Mouse (Mus musculus) kidney, adult 9 months (tissue): ENCODE measurements around the gene Itga11.

Source experiments
- DNase-seq: peaks from one replicate; pipeline ENCODE4 v3.0.0; 2022

Itga11 gene

DNA sequence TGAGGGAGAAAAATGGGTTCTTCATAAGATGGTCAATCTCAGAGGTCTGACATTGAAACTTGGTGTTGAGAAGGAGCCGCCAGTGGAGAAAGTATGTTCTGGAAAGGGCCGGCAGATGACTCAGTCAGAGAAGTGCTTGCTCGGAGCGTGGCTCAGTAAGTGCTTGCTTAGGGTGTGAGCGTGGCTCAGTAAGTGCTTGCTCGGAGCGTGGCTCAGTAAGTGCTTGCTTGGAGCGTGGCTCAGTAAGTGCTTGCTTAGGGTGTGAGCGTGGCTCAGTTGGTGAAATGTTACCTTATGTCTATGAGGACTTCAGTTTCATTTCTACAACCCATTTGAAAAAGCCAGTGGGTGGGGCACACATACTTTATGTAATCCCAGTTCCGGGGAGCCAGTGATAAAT is 12.1 kb downstream of the Itga11 start:
- no peak for DNase-seq

- DNase-seq: no peak
These were observed 16.4 kb downstream of the Itga11 start for GRCm38 (mm10) chr9:62694054-62694453.

DNA sequence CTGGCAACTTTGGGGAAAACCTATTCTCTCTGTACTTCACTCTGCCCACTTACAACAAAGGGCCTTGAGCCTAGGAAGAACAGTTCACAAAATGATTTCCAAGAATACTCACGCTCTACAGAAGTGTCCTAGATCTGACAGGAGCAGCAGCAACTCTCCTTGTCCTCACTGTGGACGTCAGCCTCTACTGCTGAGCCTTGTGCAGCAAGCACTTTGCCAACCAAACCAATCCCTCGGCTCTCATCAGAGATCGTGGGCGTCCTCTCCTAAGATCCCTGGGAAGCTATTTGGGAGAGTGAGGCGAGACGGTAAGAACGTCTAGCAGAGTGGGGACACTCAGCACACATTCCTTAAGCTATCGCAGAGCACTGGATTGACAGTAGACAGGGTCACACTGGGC is 17.6 kb downstream of the Itga11 start:
- no peak for DNase-seq

DNA sequence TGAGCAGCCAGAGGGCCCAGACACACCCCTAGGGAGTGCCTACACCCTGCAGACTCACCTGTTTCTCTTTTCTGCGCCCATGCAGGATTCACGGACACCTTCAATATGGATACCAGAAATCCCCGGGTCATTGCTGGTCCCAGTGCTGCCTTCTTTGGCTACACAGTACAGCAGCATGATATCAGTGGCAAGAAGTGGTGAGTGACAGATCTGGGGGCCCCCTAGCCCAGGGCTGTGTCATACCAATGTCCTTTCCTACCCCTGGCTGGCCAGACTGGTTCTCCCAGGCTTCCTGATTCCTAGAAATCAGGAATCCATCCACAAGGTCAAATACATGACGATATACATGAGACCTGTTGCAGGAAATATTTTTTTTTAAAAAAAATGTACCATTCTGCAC is 19.2 kb downstream of the Itga11 start:
- no peak for DNase-seq

GRCm38 (mm10) chr9:62707267-62707666 is 29.6 kb downstream of the Itga11 start:
- no peak for DNase-seq

DNA sequence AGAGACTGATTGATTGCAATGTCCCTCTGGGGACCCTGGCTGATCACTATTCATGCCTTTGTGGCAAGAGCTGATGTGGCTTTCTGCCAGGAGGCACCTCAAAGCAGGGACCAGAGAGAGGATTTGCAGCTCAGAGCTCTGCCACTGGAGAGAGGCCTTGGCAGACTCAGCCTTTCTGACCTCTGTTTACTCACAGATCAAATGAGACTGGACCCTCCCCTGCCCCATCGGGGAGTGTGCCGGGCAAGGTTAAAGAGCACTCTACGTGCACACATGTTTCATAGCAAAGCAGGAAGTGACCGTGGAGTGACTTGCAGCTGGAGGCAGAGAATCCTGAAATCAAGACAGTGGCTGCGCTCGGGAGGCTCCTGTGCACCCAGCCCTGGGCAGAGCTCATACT is 30.2 kb downstream of the Itga11 start:
- no peak for DNase-seq

GRCm38 (mm10) chr9:62709983-62710382 is 32.4 kb downstream of the Itga11 start:
- DNase-seq: no peak

DNA sequence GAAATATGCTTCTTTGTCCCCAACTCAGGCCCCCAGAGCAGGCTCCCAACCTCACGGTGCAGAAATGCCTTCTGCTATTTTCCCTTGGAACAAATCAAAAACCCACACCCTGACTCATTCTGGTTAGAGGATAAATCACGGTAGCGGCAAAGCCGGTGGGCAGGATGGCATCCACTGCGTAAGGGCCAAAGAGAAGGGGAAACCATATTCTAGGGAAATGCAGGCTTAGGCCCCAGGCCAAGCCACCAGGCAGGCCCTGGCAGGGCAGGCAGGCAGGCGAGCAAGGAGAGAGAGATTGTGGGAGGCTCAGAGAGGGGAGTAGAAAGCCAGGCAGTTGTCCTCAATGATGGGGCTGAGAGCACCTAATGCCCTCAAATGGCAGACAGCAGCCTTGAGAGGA is 34.7 kb downstream of the Itga11 start:
- DNase-seq: no peak

GRCm38 (mm10) chr9:62713040-62713439 is 35.4 kb downstream of the Itga11 start:
- DNase-seq: no peak

GRCm38 (mm10) chr9:62714336-62714735 is 36.7 kb downstream of the Itga11 start:
- DNase-seq: no peak

- no peak for DNase-seq
These were observed 40.4 kb downstream of the Itga11 start for GRCm38 (mm10) chr9:62717982-62718381.

DNA sequence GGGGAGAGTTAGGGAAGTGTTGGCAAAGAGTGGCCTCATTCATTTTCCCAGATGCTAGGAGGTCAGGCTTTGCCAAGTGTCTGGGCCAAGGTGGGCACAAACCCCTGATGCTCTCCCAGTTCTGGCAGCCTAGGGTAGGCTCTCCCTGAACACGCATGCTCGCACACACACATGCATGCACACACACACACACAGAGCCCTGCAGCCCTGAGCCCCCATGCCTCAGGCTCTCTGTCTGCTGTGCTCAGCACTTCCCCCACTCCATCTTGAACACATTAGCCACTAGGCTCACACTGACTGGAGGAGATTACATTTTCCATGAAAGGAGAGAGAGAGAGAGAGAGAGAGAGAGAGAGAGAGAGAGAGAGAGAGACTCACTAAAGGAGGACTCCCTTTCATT is 44.2 kb downstream of the Itga11 start:
- DNase-seq: no peak

DNA sequence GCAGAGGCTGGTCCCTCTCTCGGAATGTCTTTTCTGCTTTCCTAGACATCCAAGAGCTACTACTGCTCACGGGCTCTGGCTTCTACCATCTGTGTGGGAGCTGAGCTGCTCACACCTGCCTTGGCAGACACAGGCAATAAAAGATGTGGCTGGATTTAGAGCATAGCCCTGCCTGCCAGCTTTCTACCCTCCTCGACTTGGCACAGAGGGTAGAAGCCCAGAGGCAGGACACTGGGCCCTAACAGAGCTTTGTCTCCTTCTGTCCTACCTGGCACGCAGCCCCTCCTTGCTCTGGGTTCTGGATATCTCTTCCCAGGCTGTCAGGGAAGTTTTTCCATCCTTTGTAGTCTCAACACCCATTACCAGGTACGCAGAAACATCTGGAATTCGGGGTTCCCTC is 45.1 kb downstream of the Itga11 start:
- no peak for DNase-seq

DNA sequence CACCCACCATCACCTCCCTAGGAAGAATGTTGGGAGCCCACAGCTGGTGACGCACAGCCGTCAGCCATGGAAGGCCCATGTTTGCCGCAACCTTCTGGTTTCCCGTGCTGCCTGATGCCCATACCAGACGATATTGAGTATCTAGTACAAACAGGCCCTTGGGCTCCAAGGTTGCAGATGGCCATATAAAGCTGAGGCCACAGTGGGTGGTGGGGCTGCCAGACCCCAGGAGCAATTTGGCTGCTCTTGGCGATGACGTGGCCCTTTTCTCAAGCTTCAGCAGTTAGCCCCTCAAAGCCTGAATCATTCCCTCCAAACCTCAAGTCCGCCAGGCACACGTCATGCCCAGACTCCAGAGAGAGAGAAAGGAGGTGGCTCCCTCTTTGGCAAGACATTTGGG is 46.5 kb downstream of the Itga11 start:
- DNase-seq: no peak

DNA sequence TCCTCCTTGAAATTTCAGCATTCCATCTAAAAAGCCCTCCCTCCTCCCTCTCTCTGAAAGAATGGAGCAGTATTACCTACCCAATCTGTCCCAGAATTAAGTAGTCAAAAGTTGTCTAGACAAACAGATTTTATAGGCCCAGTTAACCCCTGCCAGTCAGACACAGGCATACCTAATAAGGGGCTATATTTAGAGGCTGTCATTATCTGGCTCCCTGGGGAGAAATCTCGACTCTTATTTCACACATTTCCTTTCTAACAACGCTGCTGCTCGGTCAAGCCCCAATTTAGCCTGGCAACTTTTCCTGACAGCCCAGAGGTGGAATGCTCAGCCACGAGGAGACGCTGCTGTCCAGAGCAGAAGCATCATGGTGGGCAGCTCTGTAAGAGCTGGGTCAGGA is 47.6 kb downstream of the Itga11 start:
- DNase-seq: no peak

- no peak for DNase-seq
These were observed 48.8 kb downstream of the Itga11 start for GRCm38 (mm10) chr9:62726472-62726871.

DNA sequence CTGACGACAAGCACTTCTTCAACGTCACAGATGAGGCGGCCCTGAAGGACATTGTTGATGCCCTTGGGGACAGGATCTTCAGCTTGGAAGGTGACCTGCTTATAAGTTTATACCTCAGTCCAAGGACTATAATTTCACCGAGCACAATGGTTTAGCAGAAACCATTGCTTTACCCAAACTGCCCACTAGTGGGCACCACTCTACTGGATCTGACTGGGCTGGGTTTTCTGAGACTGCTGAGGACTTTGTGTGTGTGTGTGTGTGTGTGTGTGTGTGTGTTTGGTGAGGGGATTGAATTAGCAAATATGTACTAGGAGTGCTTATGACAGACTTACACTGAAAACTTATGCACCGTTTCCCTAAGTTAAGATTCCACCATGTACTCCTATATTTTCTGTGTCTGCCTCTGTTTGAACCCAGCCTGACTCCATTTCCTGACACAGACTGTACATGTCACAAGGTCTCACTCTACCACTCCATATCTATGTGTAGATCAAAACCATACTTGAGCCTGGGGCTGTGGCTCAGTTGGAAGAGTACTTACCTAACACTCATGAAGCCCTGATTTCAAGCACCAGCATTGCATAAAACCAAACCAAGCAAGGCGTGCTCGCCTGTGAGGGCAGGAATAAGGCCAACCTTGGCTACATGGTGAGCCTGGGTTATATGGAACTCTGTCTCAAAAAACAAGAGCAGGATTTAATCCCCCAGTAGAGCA is 67.1 kb downstream of the Itga11 start:
- DNase-seq: peak; percentile 37

GRCm38 (mm10) chr9:62746646-62747045 is 69.0 kb downstream of the Itga11 start:
- peak; percentile 32 for DNase-seq

DNA sequence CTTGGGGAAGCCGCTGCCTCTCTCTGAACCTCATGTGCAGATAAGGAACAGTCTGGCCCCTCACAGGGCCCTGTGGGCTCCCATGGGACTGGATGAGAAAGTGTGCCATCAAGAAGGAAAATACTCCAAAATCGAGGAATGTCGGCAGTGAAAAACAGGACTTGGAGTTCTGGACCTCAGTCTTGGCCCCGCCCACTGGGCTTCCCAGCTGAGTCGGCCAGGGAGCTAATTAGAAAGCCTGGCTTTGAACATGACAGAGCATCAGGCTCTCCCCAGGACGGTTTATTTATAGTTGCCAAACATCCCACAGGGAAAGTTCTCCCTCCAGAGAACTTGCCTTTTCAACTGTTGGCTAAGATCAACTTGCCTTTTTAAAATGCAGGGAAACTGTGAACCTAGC is 72.0 kb downstream of the Itga11 start:
- peak; percentile 8 for DNase-seq

DNA sequence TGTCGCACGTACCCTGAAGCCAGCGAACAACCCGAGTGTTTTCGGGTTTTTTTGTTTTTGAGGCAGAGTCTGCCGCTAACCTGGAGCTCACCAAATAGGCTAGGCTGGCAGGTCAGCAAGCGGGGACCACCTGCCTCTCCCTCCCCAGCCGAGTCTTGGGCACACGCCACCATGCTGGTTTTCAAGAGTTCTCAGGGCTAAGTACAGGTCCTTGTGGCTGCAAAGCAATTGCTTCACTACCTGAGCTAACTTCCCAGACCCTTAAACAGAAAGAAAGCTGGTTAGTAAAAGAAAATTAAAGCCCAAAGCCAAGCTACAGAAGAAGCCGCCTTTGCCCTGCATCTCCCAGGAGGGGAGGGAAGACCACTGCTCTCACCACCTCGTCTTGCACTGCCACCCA is 72.8 kb downstream of the Itga11 start:
- DNase-seq: no peak

DNA sequence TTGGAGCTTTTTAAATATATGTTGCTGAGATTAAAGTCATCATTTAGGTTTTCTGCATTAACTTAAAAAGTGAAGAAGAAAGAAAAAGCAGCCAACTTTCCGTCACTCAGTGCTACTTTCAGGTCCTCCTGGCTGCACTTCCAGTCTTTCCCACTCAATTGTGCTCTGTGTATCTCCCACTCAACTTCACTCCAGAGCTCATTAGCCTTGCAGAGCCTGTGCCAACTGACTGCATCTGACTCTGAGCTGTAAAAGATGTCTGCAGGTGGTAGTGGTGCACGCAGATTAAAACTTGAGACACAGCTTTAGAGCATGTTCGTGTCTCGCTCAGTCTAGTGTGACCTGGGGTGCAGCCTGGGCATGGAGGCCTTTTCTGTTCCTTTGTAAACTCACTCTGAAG is 80.7 kb downstream of the Itga11 start:
- DNase-seq: no peak

GRCm38 (mm10) chr9:62759601-62760000 is 82.0 kb downstream of the Itga11 start:
- DNase-seq: no peak

GRCm38 (mm10) chr9:62763478-62763877 is 85.9 kb downstream of the Itga11 start:
- no peak for DNase-seq

DNA sequence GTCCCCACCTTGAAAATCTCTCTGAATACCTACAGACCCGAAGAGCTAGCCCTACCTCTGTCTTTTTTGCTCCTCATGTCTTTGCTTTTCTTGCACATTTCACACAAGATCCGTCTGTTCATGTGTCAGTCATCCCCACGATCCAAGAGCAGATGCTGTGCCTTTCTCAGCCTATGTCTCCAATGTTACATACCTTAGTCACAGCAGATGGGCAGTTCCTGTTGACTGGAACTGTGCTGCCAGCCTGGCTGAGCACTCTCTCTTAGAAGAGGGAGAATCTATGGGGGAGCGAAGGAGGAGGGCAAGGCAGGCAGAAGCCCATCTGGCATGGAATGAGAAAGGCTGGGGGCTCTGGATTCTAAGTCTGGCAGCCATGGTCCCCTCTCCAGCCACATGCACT is 87.7 kb downstream of the Itga11 start:
- no peak for DNase-seq

DNA sequence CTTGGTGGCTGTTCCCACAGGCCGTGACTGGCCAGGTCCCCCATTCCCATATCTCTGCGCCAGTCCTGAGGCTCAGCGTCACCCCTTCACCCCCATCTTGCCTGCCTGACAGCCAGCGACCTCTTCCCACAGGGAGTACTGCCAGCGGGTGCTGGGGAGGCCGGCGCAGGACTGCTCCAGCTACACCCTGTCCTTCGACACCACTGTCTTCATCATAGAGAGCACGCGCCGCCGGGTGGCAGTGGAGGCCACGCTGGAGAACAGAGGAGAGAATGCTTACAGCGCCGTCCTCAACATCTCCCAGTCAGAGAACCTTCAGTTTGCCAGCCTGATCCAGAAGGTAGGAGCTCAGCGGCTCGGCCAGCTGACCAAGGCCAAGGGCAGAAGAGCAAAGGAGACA is 89.8 kb downstream of the Itga11 start:
- no peak for DNase-seq

DNA sequence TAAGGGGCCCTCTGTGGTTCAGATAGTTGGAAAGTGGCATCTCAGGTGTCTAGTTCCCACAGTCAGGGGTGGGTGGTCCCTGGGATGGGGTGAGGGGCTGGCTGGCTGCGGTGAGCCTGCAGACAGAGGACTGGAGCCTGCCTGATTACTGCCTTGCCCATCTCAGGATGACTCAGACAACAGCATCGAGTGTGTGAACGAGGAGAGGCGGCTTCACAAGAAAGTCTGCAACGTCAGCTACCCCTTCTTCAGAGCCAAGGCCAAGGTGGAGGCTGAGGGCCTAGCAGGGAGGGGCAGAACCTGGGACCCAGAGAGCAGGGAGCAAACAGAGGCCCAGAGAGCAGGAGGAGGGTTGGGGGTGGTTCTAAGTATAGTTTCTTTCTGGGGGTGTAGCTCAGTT is 90.7 kb downstream of the Itga11 start:
- DNase-seq: no peak
